Mouse (Mus musculus) ovary, postnatal 10 days (tissue): ENCODE measurements around the gene Lrrc41.

ENCODE experiments used
- DNase-seq: peaks from one replicate; pipeline ENCODE4 v3.0.0; 2022; ENCODE audit warnings: low spot score

The Lrrc41 gene

DNA sequence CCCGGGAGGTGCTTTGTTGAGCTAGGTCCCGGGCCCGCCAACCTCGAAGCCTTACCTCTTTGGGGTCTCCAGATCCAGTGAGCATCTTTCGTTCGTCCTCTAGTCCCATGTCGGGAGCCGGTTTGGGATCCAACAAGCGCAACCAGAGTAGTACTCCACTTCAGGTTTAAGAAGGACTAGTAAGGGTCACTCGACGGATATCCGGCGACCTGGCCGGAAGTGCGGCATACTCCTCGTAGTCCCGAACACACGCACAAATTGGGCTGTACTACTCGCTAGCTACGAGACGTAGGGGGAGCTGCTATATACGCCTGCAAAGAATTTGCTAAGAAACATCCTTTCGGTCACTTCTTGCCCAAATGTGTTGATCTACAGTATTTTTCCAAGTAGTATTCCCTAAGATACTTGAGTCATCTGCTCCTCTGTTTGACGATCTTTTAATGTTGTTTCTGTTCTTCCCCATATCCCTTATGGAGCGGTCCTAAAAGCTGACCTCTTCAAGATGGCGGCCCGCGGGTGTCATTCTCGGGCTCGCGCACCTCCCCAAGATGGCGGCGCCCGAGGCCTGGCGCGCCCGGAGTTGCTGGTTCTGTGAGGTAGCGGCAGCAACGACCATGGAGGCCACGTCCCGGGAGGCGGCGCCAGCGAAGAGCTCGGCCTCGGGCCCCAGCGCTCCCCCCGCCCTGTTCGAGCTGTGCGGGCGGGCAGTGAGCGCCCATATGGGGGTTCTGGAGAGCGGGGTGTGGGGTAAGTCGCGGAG, at the start of gene Lrrc41, which contains the start of gene Uqcrh:
TSS of gene Lrrc41 (plus strand) at position 409 of the 760 bp plus-strand sequence.
TSS of gene Uqcrh (minus strand) at position 211 of the 760 bp plus-strand sequence.
- DNase-seq = peak; percentile 59

DNA sequence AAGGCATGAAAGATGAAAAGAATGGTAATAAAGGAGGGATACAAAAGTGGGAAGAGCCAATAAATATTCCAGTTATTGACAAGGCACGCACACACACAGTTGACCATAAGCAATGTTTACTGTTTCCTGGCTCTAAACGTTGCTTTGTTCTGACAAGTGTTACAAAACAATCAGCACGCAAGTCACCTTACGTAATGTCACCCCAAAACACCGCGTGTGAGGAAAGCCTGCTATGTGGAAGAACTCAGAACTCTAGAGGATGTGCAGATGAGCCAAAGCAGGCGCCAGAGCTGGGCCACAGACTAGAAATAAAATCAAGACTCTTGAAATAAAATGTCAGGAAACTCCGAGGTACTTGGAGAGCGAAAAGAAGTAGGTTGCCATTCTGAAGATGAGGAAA, 42.2 kb upstream of the Lrrc41 start:
- no peak for DNase-seq

DNA sequence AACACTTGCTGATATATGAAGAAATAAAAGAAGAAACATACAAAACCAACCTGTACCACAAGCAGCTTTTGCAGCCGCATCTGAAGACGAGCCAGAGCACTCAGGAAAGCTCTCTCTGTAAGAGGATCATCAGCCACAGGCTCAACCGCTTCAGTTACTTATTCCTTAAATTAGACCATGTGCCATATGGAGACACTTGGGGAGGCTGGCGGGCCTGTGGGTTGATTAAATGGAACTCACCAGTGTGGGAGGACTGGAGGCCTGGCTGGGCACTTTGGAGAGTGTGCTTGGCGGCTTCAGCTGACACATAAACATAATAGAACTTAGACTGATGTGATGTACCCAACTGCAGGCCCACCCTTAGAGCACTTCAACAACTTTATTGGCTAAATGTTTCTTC, 41.7 kb upstream of the Lrrc41 start:
- no peak for DNase-seq

DNA sequence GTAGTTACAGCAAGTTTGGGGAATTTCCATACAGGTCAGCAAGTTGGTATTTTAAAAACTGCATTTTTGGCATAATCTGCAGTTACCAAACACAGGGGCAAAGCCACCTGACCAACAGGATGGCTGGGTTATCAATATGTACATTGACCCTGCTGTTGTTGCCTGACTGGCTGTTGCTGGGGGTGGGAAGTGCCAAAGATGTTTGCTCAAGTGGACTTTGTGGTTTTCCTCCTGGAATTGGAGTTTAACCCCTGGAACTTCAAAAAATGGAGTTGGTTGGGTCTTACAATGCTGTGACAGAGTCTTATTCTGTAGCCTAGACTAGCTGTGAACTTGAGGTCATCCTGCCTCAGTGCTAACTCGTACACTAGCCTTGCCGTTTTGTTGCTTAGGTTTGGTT, 34.6 kb upstream of the Lrrc41 start:
- DNase-seq = no peak

DNA sequence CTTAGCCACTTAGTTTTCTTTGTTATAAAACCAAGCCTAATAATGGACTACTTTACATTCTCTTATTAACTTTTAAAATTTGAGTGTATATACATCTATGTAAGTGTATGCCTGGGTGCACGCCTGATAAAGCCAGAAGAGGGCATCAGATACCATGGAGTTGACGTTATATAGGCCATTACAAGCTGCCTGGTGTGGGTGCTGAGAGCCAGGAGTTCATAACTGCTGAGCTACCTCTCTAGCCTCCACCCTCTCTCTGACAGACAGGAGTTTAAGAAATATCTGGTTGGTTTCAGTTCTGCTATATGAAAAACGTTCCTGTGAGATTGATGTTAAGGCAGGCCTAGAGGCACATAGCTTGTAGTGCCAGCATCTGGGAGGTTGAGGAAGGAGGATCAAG, 32.9 kb upstream of the Lrrc41 start:
- no peak for DNase-seq

DNA sequence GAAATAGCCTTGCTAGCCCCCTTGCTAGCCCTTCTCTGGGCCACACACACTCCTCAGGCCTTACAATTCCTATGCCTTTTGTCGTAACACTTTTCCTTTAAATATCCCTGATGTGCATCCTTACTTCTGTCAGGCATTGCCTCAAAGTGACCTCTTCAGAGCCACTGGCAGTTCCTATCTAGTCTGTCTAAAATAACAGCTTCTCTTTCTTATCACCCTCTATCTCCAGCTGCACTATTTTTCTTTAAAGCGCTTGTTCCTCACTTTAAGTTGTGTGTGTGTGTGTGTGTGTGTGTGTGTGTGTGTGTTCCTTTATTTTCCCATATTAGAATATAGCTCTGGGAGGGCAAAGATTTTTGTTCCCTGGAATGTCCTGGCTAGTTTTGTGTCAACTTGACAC, 28.5 kb upstream of the Lrrc41 start:
- DNase-seq = no peak

DNA sequence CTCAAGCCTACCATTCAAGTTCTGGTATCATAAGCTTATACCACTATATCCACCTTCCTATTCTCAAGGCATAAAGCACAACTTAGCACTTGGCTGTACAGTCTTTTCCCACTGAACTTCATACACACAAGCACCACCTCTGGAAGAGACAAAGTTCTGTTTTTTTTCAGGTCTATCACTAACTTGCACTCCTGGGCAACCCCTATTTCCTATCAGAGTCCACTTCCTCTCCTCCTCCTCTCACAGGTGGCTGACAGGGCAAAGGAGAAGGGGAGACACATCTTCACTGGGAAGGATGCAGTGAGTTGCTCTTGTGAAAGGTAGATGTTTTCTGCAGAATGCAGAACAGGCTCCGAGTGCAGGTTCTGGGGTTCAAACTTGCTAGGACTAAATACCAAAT, 27.4 kb upstream of the Lrrc41 start:
- no peak for DNase-seq

DNA sequence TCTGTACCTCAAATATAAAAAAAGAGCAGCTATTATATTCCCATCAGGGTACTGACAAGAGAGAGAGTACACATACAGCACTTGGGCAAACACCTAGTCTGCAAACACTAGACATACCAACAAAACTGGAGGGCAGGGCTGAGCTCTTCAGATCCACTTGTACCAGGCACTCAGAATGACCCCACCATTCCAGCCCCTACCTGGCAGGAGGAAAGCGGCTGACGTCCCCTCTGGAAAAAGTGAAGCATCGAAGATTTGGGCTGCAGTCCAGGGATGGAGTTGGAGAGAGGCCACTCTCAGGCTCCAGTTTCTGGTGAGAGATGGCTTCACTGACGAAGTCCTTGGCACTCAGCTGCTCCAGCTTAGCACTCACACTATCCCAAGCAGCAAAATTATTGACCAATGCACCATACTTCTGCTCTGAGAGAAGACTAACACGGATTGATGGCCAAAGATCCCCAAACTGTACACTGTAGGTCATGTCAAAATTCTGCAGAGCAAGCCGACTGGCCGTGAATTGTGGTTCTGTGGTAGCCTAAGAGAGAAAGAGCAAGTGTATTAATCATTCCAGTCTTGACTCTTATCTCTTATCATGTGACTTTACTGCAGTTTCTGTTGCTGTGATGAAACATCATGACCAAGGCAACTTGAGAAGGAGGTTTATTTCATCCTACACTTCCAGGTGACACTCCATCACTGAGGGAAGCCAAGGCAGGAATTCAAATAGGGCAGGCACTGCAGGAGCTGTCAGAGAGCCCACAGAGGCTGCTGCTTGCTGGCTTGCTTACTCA, 26.7 kb upstream of the Lrrc41 start:
- no peak for DNase-seq

DNA sequence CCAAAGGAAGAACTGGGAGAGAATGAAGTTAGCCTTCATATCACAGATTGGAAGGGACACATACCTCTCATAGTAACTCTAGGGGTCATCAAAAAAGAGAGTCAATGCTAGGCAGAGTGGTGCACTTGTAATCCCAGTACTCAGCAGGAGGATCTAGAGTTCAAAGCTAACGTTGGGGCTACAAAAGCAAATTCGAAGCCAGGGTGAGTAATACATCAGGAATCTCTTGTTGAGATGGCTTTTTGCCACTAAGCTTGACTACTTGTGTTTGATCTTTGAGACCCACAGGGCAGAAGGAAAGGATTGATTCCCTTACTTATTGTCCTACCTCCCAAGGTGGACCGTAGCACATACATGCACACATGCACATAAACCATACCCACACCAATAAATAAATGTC, 25.9 kb upstream of the Lrrc41 start:
- DNase-seq = no peak

DNA sequence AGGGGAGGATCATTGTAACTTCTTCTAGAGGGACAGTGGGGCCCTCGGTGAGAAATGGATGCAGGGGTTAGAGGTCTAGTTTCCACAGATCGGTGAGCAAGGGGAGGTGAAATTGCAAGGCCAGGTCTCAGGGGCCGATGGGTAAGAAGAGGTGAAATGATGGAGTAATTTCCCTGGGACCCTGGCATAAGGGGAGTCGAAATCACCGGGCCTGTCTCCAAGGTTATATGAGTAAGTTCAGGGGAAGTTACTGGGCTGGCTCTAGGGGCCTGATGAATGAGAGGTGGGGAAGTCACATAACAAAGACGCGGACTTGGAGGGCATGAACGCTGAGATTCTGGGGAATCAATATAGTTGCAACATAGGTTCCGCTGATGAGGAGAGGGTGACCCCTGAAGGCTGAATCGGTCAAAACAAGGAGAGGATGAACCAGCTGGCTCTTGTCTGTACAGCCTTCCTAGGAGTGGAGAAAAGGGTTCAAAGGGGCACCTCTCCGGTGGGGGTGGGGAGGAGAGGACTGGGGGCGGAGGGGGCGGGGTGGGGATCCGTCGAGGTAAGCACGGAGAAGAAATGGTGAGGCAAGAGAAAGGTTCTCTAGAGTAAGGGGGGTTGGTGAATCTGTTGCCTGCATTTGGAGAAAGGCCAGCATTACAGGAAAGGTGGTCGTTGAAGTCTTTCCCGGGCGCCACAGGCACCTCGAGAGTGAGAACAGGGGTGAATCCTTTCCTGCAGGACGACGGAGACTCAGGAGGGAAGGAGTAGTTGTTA, 22.4 kb upstream of the Lrrc41 start:
- no peak for DNase-seq

DNA sequence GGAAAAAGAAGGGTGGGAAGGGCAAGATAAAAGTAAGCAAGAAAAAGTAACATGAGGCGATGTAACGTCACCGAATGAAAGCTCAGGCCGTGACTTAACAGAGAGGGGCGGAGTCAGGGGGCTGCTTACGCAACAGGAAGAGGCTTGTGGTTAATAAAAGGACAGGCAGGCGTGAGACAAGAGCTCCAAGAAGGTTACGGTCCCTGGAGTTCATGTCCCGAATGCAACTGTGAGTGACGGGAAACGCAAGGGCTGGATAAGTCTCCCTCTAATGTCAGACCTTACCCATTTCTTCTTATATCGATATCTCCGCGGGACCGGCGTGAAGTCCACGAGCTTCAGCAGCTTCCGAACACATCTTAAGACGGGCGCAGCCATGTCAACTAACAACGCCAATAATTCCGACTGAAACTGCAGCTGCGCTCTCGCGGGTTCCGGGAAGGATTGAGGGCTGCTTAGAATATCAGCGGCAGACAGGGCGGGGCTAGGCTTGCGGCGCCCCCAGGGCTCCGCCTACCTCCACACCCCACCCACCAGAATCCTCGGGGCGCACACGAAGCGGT, 21.6 kb upstream of the Lrrc41 start, which contains the start of gene Nsun4:
TSS of gene Nsun4 (minus strand) at position 478 of the 563 bp plus-strand sequence.
- peak; percentile 70 for DNase-seq

DNA sequence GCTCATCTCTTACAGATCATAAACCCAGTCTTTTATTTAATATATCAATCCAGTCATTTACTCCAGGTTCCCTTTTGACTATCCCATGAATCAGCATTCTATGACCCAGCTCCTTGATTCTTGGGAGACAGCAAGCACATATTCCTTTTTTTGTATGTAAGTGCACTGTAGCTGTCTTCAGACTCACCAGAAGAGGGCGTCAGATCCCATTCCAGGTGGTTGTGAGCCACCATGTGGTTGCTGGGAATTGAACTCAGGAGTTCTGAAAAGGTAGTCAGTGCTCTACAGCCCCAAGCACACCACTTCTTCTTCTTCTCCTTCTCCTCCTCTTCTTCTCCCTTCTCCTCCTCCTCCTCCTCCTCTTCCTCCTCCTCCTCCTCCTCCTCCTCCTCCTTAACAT, 17.5 kb upstream of the Lrrc41 start:
- DNase-seq = no peak

DNA sequence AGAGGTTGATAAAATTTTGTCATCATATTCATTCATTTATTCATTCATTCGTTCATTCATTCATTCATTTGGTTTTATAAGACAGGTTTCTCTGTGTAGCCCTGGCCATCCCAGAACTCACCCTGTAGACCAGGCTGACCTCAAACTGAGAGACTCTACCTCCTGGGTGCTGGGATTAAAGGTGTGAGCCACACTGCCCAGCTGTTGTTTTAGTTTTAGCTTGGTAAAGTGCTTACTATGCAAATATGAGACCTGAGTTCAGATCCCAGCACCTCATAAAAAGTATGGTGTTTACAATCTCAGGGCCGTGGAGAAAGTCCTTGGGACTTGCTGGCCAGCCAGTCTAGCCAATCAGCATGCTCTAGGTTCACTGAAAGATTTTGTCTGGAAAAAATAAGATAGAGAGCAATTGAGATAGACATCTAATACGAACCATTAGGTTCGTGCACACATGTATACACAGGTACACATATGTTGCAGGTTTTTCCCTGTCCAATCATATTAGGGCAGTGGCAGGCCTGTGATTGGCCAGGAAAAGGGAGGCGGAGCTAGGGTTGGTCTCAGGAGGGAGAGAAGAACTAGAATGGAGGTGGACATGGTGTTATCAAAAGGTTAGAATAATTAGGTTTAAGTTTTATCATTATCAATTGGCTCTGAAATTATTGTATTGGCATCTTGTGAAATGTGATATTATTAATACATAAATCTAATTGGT, 15.9 kb upstream of the Lrrc41 start:
- DNase-seq = no peak

DNA sequence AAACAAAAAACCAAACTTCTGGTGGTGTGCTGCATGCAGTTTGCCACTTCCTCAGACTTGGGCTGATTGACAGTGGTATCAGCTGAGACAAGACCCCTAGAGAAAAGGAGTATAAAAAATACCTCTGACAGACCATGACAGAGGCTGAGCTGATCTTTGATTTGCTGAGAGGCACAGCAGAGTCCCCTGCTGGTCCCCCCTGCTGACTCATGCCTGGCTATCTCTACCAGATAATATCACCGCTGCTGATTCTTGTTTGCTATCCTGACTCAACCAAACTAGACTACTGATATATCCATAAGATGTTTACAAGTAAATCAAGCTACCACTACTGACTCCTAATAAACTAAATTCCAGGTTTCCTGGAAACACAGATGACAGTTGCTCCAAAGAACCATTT, 11.2 kb upstream of the Lrrc41 start:
- no peak for DNase-seq

DNA sequence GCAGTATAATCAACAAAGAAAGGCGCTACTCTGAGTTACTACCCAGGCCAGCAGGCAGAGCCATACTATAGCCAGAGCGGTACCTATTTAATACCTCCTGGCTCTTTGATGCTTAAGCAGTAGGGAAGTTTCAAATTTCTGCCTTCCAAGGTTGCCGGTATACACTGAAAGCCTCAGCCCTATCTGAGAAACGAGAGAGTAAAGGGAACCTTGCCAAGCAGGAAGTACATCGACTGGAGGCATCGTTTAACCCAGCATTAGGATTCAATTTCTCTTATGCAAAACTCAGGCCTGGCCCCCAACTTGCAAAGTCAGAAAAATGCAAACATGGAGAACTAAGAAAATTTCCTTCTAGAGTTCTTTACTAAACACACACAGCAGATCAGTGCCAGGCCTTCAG, 5.0 kb upstream of the Lrrc41 start:
- DNase-seq = no peak

DNA sequence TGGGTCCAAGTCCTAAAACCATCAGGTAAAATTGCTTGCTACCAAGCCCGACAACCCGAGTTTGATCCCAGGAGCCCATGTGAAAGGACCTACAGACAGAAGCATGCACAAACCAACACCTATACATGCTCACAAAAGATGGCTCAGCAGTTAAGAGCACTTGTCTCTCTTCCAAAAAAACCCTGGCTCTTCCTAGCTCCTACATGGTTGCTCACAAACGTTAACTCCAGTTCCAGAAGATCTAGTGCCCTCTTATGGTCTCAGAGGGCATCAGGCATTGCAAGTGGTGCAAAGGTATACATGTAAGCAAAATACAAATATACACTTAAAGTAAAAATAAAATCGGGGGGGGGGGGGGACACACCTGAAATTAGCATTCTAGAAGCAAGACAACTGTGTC, 1.9 kb upstream of the Lrrc41 start:
- DNase-seq = no peak

DNA sequence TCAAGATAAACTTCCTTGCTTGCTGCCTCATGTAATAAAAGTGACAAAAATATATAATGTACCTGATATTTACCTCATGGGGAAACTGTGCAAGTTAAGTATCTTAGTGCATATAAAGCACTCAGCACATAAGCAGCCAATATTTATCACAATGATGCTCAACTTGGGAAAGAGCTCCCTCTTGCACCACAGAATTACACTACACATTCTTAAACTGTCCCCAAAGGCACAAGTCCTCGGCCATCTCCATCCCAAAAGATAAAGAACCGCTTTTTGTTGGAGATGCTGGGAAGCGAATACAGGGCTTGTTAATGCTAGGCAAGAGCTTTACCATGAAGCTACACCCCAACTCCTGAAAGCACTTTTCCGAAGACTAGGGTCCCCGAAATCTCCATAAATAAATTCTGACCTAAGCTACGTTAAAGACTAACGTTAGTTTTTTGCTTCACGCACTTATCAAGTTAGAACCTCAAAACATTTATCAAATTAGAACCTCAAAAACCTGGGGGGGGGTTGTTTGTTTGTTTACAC, 859 bp upstream of the Lrrc41 start:
- DNase-seq = no peak

DNA sequence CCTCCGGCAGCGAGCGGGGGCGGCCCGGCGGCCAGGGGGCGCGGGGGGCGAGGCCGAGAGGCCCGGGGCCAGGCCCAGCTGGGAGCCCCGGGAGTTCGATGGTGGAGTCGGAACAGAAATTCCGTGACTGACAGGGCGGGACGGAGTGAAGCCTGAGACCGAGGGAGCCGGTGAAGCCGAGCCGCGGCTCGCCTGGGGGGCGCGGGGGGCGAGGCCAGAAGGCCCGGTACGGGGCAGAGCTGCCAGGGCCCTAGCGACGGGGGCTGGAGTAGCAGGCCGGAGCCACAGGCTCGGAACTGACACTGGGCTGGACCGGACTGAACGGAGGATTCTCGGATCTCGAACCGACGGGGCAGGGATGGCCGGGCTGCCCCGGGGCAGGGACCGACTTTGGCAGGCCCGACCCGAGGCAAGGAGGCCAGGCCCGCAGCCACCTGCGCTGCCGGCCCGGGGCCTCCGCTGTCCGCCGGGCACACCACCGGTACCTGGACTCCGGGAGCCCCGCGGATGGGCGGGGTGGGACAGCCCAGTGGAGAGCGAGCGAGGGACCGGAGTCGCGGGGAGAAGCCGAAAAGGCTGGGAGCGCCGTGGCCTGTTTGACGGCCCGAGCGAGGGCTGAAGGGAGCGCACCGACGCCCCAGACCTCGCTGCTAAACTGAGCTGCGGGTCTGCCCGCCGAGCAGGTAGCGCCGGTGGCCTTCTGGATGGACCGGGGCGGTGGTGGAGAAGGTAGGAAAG, 731 bp downstream of the Lrrc41 start:
- peak; percentile 90 for DNase-seq

DNA sequence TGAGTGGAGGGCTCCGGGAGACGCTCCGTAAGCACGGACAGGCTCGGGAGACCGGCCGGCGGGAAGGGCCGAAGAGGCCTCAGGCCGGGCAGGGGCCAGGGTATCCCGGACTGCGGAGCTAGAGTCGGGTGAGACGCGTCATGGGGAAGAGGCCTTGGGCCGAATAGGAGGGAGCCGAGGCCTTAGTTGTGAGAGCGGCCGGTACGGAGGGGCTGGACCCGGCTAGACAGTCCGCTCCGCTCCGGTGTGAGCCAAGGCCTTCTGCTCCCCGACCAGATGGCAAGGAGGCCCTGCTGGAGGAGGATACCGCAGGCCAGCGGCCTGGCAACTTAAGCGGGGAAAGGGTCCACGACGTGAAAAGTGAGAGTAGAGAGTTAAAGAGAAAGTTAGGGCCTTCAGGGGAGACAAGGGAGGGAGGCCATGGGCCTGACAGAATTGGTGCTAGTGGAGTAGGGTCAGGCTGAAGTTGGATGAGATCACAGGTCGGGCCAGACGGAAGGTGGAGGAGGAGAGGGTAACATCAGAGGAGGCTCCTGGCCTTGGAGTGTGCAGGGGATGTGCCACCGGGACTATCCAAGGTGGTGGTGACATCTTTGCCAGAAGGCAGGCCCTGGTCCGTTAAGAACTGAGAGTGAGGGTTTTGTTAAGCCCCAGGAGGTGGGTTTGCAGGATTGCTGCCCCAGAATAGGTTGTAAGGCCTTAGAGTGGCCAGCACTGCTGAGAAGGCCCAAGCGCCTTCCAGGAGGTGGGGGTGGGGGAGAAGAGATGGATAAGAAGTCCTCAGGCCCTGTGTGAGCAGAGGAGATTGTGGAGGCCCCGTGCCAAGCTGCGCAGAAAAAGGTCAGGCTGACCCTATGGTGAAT, 1.5 kb downstream of the Lrrc41 start:
- DNase-seq = peak; percentile 18
